23 mouse cellular contexts compared by ENCODE assay signal in the genomic region with DNA sequence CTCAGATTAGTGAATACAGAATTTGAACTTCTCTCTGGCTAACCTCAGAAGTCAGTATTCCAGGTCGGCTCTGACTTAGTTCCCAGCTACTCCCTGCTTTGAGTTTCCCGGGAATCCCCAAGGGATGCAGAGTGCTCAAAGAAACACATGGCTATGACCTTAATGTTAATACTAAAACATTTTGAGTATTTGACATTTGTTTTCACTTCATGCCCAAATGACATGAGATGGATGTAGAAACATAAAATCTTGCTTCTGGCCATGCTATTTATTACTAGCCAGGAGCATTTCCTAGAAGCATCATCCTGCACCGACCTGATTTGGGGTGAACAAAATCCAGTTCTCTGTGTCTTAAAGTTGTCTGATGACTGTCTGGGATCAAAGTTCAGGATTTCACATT. TPM values are rescaled to one million over a fixed set of nuclear protein-coding genes. Genes with fewer than 3 reads are reported as not detected.
"Had no signal": no experiment of that assay in that cellular context is flagged by ENCODE, and none has a peak within 500 bp of the region (broad histone marks: within the 10 kb centered on the region; RNA-seq: fewer than 3 reads in every experiment).

No protein-coding gene starts in this region.

- H3K27ac ChIP-seq: kidney, embryonic 15.5 days; left cerebral cortex, adult 2 months; limb, embryonic 15.5 days; liver, embryonic 13.5 days; lung, embryonic 15.5 days; midbrain, embryonic 13.5 days; neural tube, embryonic 13.5 days had no signal

- H3K4me3 ChIP-seq: kidney, embryonic 15.5 days; left cerebral cortex, adult 2 months; limb, embryonic 15.5 days; liver, embryonic 13.5 days; lung, embryonic 15.5 days; midbrain, embryonic 13.5 days; neural tube, embryonic 13.5 days had no signal

- ATAC-seq: liver, postnatal 0 days; midbrain, embryonic 13.5 days had no signal

- H3K36me3 ChIP-seq: kidney, embryonic 15.5 days; limb, embryonic 15.5 days; liver, embryonic 13.5 days; lung, embryonic 15.5 days; midbrain, embryonic 13.5 days; neural tube, embryonic 13.5 days had no signal

- DNase-seq: kidney, postnatal 14 days; liver, embryonic 13.5 days; liver, postnatal 0 days; lung, postnatal 14 days; retina, postnatal 1 day; right cerebral cortex, postnatal 4 days; spleen, adult 18-20 months; thymus, adult 2 months; thymus, postnatal 25 days had no signal

- H3K9me3 ChIP-seq: kidney, embryonic 15.5 days; limb, embryonic 15.5 days; liver, embryonic 13.5 days; lung, embryonic 15.5 days; midbrain, embryonic 13.5 days; neural tube, embryonic 13.5 days had no signal

- H3K9ac ChIP-seq: kidney, embryonic 15.5 days; limb, embryonic 15.5 days; liver, embryonic 13.5 days; liver, postnatal 0 days; lung, embryonic 15.5 days; midbrain, embryonic 13.5 days; neural tube, embryonic 13.5 days had no signal

- H3K4me2 ChIP-seq: kidney, embryonic 15.5 days; limb, embryonic 15.5 days; liver, embryonic 13.5 days; lung, embryonic 15.5 days; midbrain, embryonic 13.5 days; neural tube, embryonic 13.5 days had no signal

RNA-seq across cellular contexts. Expression of a gene that starts 2.9 kb away (rescaled TPM):
- total RNA-seq: megakaryocyte-erythroid progenitor cell, adult 5-6 weeks had no signal
- polyA plus RNA-seq: kidney, embryonic 15.5 days; large intestine, adult 2 months; limb, embryonic 11.5 days; limb, embryonic 15.5 days; liver, embryonic 13.5 days; liver, postnatal 0 days; lung, embryonic 15.5 days; neural tube, embryonic 13.5 days; stomach, embryonic 14.5 days; thymus, adult 2 months; urinary bladder, adult 2 months had no signal

RNA-seq across cellular contexts. Expression of a gene that starts 46.2 kb away (rescaled TPM):
- total RNA-seq: layer of hippocampus, adult 8-10 months; layer of hippocampus, postnatal 25 days; left cerebral cortex, adult 2 months; left cerebral cortex, postnatal 25 days; megakaryocyte-erythroid progenitor cell, adult 5-6 weeks had no signal
- polyA plus RNA-seq: kidney, embryonic 15.5 days; large intestine, adult 2 months; limb, embryonic 11.5 days; limb, embryonic 15.5 days; liver, embryonic 13.5 days; liver, postnatal 0 days; lung, embryonic 15.5 days; midbrain, embryonic 13.5 days; neural tube, embryonic 13.5 days; stomach, embryonic 14.5 days; thymus, adult 2 months; urinary bladder, adult 2 months had no signal
